Mouse (Mus musculus): Measurements from ENCODE around the gene Cdkl4. TPM values are rescaled to one million over a fixed set of nuclear protein-coding genes. Genes with fewer than 3 reads are reported as not detected.

Cdkl4 gene
- polyA plus RNA-seq, 1 experiment from 2014 or later: 1.5 TPM

DNA sequence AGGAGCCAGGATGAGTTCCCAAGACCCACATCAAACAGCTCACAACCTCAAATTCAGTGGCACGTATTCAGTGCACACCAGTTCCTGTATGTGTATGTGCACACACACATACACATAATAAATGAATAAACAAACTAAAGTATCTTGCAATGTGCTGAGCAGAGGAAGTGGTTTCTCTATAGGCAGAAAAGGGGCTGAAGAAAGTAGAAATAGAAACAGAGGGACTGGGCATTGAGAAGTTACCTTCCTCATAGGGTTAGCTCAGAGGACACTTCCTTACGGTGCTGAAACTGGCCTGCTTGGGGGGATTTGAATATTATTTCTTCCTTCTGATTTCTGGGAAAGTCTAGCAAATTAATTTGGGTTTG is 75.8 kb downstream of the Cdkl4 start:
- no peak for DNase-seq (ENCODE audit: low spot score)
- Histone ChIP-seq H3K9ac (ENCODE audit: low read length) (no peak overlapping the region), H3K4me2 (ENCODE audit: low read depth, low read length, severe bottlenecking) (no peak overlapping the region), H3K4me1 (replicated peaks; ENCODE audit: control insufficient read depth, insufficient read depth, low read length) (no peaks in the 10 kb centered on the region), H3K9me3 (ENCODE audit: control insufficient read depth, low read length) (no peaks in the 10 kb centered on the region), H3K27me3 (ENCODE audit: control insufficient read depth, insufficient read depth, low read length) (no peaks in the 10 kb centered on the region), H3K36me3 (ENCODE audit: control insufficient read depth, insufficient read depth, low read length) (no peaks in the 10 kb centered on the region), H3K4me3 (ENCODE audit: low read depth, low read length) (no peak overlapping the region), H3K27ac (ENCODE audit: low read depth, low read length) (no peak overlapping the region)
- WGBS: 80% methylated on average over 2 of the region's 2 CpGs
- ATAC-seq (replicated peaks; ENCODE audit: low FRiP score): no peak

DNA sequence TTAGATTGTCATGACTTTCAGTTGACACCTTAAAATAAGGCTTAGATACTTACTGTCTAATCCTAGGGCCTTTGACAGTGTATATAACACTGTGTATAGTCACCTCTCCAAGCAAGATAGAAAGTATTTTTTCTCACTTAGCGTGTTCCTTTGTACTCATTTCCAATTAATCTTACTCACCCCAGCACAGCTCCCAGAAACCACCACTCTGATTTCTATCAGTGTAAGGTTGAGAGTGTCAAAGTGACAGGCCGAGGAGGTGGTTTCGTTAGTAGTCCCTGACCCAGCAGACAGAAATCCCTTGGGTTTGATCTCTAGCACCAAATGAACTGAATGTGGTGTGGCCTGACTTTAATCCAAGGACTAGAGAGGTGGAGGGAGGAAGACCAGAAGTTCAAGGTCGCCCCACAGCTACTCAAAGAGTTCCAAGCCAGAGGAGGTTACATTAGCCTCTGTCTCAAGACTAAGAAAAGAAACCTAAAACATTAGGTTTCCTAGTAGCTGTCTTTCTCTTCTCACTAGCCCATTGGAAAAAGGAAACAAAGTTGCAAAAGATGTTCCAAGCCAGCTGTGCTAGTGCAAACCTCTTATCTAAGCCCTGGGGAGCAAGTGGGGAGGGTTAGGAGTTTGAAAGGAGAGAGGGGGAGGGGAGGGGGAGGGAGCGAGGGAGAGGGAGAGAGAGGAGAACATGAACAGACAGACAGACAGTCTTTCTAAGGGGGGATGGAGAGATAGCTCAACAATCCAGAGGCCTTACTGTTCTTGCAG is 76.4 kb downstream of the Cdkl4 start:
- Histone ChIP-seq H3K9ac (ENCODE audit: low read length) (no peak overlapping the region), H3K4me2 (ENCODE audit: low read depth, low read length, severe bottlenecking) (no peak overlapping the region), H3K27ac (ENCODE audit: low read depth, low read length) (no peak overlapping the region), H3K27me3 (ENCODE audit: control insufficient read depth, insufficient read depth, low read length) (no peaks in the 10 kb centered on the region), H3K4me1 (replicated peaks; ENCODE audit: control insufficient read depth, insufficient read depth, low read length) (no peaks in the 10 kb centered on the region), H3K36me3 (ENCODE audit: control insufficient read depth, insufficient read depth, low read length) (no peaks in the 10 kb centered on the region), H3K4me3 (ENCODE audit: low read depth, low read length) (no peak overlapping the region), H3K9me3 (ENCODE audit: control insufficient read depth, low read length) (no peaks in the 10 kb centered on the region)
- DNase-seq (ENCODE audit: low spot score) (no peak), ATAC-seq (replicated peaks; ENCODE audit: low FRiP score) (no peak)
- WGBS: 74% methylated on average over 5 of the region's 5 CpGs

DNA sequence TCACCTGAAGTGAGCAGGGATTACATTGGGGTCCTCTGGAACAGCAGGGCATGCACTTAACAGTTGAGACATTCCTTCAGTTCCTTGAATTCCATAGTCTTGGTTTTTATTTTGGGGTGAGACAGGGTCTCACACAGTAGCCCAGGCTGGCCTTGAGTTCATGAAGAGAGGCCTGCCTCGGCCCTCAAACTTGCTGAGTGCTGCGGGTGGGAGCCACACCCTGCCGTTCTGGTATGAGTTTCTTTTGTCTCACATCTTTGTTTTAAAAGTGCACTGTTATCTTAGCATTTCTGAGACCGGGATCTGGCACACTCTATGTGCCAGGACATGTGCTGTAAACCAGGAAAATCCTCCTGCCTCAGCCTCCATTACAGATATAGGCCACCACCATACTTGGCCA is 77.6 kb downstream of the Cdkl4 start:
- Histone ChIP-seq H3K9ac (ENCODE audit: low read length) (no peak overlapping the region), H3K4me3 (ENCODE audit: low read depth, low read length) (no peak overlapping the region), H3K36me3 (ENCODE audit: control insufficient read depth, insufficient read depth, low read length) (no peaks in the 10 kb centered on the region), H3K27ac (ENCODE audit: low read depth, low read length) (no peak overlapping the region), H3K9me3 (ENCODE audit: control insufficient read depth, low read length) (no peaks in the 10 kb centered on the region), H3K4me2 (ENCODE audit: low read depth, low read length, severe bottlenecking) (no peak overlapping the region), H3K27me3 (ENCODE audit: control insufficient read depth, insufficient read depth, low read length) (no peaks in the 10 kb centered on the region), H3K4me1 (replicated peaks; ENCODE audit: control insufficient read depth, insufficient read depth, low read length) (no peaks in the 10 kb centered on the region)
- ATAC-seq (replicated peaks; ENCODE audit: low FRiP score) (no peak), DNase-seq (ENCODE audit: low spot score) (no peak)
- 86% methylated on average over 4 of the region's 4 CpGs for whole genome bisulfite sequencing

DNA sequence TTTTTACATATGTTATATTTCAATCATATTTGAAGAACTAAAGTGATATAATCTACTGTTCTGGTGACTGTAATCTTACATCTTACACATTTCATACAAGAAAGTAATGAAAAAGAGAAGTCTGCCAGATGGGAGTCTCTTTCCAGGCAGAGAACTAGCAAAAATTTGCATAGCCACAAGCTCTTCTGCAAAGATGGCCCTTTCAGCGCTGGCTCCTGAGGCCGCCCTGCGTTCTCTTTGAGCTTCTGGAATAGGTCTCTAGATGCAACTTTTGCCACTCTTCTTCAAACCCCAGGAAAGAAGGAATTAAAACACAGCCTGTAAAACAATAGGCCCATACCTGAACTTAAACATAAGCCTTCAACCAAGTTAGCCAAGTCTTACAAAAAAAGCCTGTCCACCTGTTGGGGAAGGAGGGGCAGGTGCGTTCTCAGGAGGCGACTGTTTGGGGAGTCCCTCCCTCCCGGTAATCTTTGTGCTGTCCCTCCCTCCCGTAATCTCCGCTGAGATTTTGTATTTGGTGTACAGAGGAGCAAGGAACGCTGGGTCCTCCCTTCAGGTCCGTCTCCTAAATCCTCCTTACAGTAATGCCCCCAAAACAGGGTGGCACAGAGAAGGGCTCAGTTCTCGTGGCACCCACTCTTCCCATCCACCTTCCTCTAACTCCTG is 78.9 kb downstream of the Cdkl4 start:
- Histone ChIP-seq H3K36me3 (ENCODE audit: control insufficient read depth, insufficient read depth, low read length) (no peaks in the 10 kb centered on the region), H3K9ac (ENCODE audit: low read length) (no peak overlapping the region)
- 68% methylated on average over 11 of the region's 11 CpGs for WGBS

DNA sequence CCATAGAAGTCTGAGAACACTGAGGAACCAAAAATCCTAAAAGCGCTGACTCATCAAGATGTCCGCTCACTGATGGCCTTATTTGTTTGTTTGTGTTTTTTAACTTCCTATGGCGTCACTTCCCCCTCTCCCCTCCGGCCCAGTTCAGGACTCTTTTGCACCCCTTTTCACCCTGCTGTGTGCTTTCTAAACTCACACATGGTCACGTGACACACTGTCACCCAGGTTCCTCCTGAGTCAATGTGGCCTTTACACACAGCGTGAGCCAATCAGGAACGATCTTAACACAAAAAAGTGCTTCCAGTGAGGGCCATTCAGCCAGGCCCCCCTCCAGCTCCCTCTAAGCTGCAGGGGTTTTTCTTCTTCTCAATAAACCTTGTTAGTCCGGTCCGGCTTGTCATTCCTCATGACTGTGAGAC is 80.4 kb downstream of the Cdkl4 start:
- DNase-seq (ENCODE audit: low spot score) (no peak), ATAC-seq (replicated peaks; ENCODE audit: low FRiP score) (peak; percentile 76)
- Histone ChIP-seq H3K36me3 (ENCODE audit: control insufficient read depth, insufficient read depth, low read length) (no peaks in the 10 kb centered on the region), H3K27ac (ENCODE audit: low read depth, low read length) (no peak overlapping the region), H3K9me3 (ENCODE audit: control insufficient read depth, low read length) (no peaks in the 10 kb centered on the region), H3K27me3 (ENCODE audit: control insufficient read depth, insufficient read depth, low read length) (no peaks in the 10 kb centered on the region), H3K9ac (ENCODE audit: low read length) (no peak overlapping the region), H3K4me3 (ENCODE audit: low read depth, low read length) (no peak overlapping the region), H3K4me1 (replicated peaks; ENCODE audit: control insufficient read depth, insufficient read depth, low read length) (no peaks in the 10 kb centered on the region), H3K4me2 (ENCODE audit: low read depth, low read length, severe bottlenecking) (no peak overlapping the region)
- 33% methylated on average over 9 of the region's 9 CpGs for WGBS

More for the DNA sequence above, 78.9 kb downstream of the Cdkl4 start:
- H3K9me3 ChIP-seq (ENCODE audit: control insufficient read depth, low read length): no peaks in the 10 kb centered on the region
- H3K4me3 ChIP-seq (ENCODE audit: low read depth, low read length): no peak overlapping the region
- no peaks in the 10 kb centered on the region for H3K4me1 ChIP-seq (replicated peaks; ENCODE audit: control insufficient read depth, insufficient read depth, low read length)
- no peak overlapping the region for H3K27ac ChIP-seq (ENCODE audit: low read depth, low read length)
- DNase-seq (ENCODE audit: low spot score): no peak
- ATAC-seq (replicated peaks; ENCODE audit: low FRiP score): no peak
- H3K4me2 ChIP-seq (ENCODE audit: low read depth, low read length, severe bottlenecking): no peak overlapping the region
- H3K27me3 ChIP-seq (ENCODE audit: control insufficient read depth, insufficient read depth, low read length): no peaks in the 10 kb centered on the region

DNA sequence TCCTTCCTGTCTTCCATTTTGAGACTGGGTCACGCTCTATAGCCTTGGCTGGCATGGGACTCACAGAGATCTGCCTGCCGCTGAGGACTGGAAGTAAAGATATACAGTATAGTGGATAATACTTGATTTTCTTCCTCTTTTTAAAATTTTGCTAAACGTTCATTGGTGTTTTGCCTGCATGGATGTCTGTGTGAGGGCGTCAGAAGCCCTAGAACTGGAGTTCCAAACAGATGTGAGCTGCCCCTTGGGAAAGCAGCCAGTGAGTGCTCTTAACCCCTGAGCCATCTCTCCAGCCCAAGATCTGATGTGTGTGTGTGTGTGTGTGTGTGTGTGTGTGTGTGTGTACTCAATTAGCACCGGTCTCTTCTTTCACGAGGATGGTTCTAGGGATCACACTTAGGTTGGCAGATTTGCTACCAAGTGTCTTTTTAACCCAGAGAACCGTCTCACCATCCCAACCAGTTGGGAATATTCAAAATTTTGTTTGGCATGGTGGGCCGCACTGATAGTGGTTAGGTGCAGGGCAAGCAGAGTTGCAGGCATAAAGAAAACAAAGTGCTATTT is 80.9 kb downstream of the Cdkl4 start:
- H3K9ac ChIP-seq (ENCODE audit: low read length): no peak overlapping the region
- no peak overlapping the region for H3K4me2 ChIP-seq (ENCODE audit: low read depth, low read length, severe bottlenecking)
- H3K36me3 ChIP-seq (ENCODE audit: control insufficient read depth, insufficient read depth, low read length): no peaks in the 10 kb centered on the region
- no peaks in the 10 kb centered on the region for H3K9me3 ChIP-seq (ENCODE audit: control insufficient read depth, low read length)
- WGBS: 88% methylated on average over 8 of the region's 8 CpGs
- H3K27me3 ChIP-seq (ENCODE audit: control insufficient read depth, insufficient read depth, low read length): no peaks in the 10 kb centered on the region
- H3K4me3 ChIP-seq (ENCODE audit: low read depth, low read length): no peak overlapping the region
- ATAC-seq (replicated peaks; ENCODE audit: low FRiP score): no peak
- no peak for DNase-seq (ENCODE audit: low spot score)
- no peak overlapping the region for H3K27ac ChIP-seq (ENCODE audit: low read depth, low read length)
- H3K4me1 ChIP-seq (replicated peaks; ENCODE audit: control insufficient read depth, insufficient read depth, low read length): no peaks in the 10 kb centered on the region

DNA sequence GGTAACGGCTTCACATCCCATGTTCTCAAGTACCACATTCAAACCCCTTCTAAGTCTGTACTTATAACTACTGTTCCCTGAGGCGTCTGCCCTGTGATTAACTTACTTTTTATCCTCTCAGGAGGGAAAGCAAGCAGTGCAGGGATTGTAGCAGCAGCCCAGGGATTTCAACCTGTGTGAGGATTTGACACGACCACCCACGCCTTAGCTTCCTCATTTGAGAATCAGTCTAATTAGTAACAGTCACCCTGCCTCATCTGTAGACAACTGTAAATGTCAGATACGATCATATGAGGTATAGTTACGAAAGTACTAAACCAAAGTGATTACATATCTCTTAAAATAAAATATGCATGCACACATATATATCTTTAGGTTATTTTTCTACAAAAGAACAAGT is 81.4 kb downstream of the Cdkl4 start:
- H3K27me3 ChIP-seq (ENCODE audit: control insufficient read depth, insufficient read depth, low read length): no peaks in the 10 kb centered on the region
- no peak for ATAC-seq (replicated peaks; ENCODE audit: low FRiP score)
- no peaks in the 10 kb centered on the region for H3K9me3 ChIP-seq (ENCODE audit: control insufficient read depth, low read length)
- H3K4me2 ChIP-seq (ENCODE audit: low read depth, low read length, severe bottlenecking): no peak overlapping the region
- H3K27ac ChIP-seq (ENCODE audit: low read depth, low read length): no peak overlapping the region
- DNase-seq (ENCODE audit: low spot score): no peak
- no peak overlapping the region for H3K9ac ChIP-seq (ENCODE audit: low read length)
- no peak overlapping the region for H3K4me3 ChIP-seq (ENCODE audit: low read depth, low read length)
- no peaks in the 10 kb centered on the region for H3K4me1 ChIP-seq (replicated peaks; ENCODE audit: control insufficient read depth, insufficient read depth, low read length)
- WGBS: 80% methylated on average over 6 of the region's 6 CpGs
- H3K36me3 ChIP-seq (ENCODE audit: control insufficient read depth, insufficient read depth, low read length): no peaks in the 10 kb centered on the region

DNA sequence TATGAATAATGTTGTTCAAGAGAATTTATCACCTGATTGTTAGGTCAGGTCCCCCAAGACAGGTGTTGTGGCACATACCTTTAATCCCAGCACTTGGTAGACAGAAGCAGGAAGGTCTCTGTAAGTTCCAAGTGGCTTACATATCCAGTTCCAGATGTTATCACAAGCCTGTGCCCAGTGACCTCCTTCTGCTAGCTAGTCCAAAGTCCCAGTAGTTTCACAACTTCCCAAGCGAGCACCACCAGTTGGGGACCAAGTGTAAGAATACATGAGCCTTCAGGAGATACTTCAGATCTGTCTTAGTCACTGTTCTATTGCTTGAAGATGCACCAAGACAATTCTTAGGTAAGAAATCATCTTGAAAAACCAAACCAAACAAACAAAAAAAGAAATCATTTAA is 83.7 kb downstream of the Cdkl4 start:
- 77% methylated on average over 1 of the region's 1 CpGs for WGBS
- H3K9ac ChIP-seq (ENCODE audit: low read length): no peak overlapping the region
- H3K27me3 ChIP-seq (ENCODE audit: control insufficient read depth, insufficient read depth, low read length): no peaks in the 10 kb centered on the region
- no peak overlapping the region for H3K4me3 ChIP-seq (ENCODE audit: low read depth, low read length)
- DNase-seq (ENCODE audit: low spot score): no peak
- H3K9me3 ChIP-seq (ENCODE audit: control insufficient read depth, low read length): no peaks in the 10 kb centered on the region
- no peaks in the 10 kb centered on the region for H3K36me3 ChIP-seq (ENCODE audit: control insufficient read depth, insufficient read depth, low read length)
- H3K27ac ChIP-seq (ENCODE audit: low read depth, low read length): no peak overlapping the region
- no peak for ATAC-seq (replicated peaks; ENCODE audit: low FRiP score)
- H3K4me2 ChIP-seq (ENCODE audit: low read depth, low read length, severe bottlenecking): no peak overlapping the region
- H3K4me1 ChIP-seq (replicated peaks; ENCODE audit: control insufficient read depth, insufficient read depth, low read length): no peaks in the 10 kb centered on the region
